Mouse (Mus musculus) left cerebral cortex, adult 8-10 months (tissue): Measurements from ENCODE around the gene Fbxl19. TPM values are rescaled to one million over a fixed set of nuclear protein-coding genes. Genes with fewer than 3 reads are reported as not detected.
A peak's percentile ranks its signal among the peaks of the same experiment; 100 is the strongest.

Source experiments
- DNase-seq, 2 experiments: peaks; one replicate each; pipeline ENCODE4 v3.0.0; 2022; ENCODE audit warnings: low spot score in 2 of 2
- microRNA-seq, 2 experiments: library from miRNA; unstranded; fragments of <30 nt; microRNA quantifications; one replicate each; pipeline ENCODE4 v1.2.0; 2022
- total RNA-seq, 4 experiments: library from RNA; stranded (reverse); gene quantifications; 2 replicates each; pipeline ENCODE4 v1.2.4; 2022

Fbxl19 gene
- total RNA-seq, 4 experiments from 2014 or later: 59.3 to 68.5 (median 63.5) TPM

DNA sequence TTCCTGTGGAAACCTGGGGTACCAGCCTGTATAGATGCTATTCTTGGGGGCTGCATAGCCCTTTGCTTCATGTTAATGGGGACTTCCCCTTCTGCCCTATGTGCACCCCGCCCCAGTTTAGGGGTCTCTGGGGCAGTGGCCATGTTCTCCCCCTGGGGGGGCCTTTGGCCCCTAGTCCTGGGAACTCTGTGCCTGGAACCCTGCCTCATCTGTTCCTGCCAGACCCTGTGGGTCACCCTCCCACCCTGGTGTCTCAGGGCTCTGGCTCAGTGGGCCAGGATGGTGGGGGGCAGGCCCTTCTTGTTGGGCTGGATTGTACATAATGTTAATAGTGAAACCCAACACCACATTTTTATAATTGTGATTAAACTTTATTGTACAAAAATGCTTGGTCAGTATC is 55.4 kb downstream of the Fbxl19 start:
- peak in 1 of 2 experiments; percentile 10 for DNase-seq

DNA sequence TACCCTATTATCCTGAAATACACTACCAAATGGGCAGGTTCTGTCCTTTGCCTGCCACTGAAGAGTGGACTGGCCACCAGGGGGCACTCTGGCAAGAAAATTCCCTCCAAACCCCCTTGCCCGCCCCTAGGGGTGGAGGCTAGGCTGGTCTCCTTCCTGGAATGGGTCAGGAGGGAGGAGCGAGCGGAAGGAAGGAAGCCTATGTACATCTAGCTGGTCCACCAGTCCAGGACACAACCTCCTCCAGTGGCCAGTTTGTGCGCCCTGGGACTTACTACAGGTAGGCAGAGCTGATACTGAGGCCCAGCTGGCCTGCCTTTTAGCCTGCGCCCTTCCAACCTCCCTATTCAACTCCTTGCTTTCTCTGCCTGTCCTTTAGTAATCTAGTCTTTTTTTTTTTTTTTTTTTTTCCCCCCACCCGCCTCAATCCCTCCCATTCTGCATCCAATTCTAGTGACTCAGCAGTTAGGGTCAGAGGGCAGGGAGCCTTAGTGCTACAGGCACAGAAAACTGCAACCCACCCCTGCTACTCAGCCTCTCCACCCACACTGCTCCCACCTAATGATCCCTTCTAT is 56.2 kb downstream of the Fbxl19 start, which contains the start of gene Hsd3b7:
Hsd3b7 (plus strand) TSS at position 170 of the 575 bp plus-strand sequence.
- peak; percentile 76 to 86 for DNase-seq

DNA sequence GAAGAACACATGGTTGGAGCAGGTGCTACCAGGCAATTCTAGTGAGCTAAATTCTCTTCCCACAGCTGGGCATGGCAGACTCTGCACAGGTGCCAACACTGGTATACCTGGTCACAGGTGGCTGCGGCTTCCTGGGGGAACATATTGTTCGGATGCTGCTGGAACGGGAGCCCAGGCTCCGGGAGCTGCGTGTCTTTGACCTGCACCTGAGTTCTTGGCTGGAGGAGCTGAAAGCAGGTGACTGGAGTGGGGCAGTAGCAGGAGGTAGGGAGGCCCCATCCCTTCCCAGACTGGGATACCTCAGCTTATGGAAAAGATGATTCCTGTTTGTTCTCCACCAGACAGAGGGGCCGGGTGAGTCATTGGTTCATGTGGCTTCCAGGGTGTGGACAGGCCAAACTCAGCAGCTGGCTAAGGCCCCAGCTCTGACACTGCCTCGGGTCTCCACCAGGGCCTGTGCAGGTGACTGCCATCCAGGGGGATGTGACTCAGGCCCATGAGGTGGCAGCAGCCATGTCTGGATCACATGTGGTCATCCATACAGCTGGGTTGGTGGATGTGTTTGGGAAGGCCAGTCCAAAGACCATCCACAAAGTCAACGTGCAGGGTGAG is 56.8 kb downstream of the Fbxl19 start:
- DNase-seq: peak in 1 of 2 experiments; percentile 46

DNA sequence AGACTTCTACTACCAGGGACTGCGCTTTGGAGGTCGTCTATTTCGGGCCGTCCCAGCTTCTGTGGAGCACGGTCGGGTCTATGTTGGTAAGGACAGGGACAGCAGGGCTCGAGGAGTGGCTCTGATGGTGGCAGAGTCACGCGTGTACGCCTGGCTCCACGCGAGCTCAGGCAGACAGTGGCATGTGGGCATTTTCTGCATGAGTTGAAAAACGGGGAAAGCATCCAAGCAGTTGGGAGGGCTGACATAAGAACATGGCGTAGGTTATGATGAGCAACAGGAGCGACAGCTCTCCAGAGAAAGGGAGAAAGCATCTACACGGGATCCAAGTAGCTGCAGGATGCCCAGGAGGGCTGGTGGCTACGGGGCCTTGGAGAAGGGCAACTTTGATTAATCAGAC is 58.0 kb downstream of the Fbxl19 start:
- peak in 1 of 2 experiments; percentile 42 for DNase-seq

DNA sequence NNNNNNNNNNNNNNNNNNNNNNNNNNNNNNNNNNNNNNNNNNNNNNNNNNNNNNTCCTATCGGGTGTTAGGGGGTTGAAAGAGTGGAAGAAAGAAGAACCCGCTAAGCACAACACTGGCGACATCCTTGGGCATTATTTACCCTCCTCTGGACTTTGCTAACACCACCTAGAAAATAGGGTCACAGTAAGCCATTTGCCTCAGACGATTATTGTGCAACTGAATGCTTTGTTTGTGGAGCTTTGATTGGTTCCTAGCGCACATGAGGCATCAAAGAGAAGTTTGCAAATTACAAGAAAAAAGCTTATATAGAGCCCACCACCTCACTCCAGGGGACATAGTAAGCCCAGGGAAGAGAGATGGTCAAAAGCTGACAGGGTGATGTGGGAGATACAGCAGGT is 64.5 kb downstream of the Fbxl19 start:
- no peak for DNase-seq

DNA sequence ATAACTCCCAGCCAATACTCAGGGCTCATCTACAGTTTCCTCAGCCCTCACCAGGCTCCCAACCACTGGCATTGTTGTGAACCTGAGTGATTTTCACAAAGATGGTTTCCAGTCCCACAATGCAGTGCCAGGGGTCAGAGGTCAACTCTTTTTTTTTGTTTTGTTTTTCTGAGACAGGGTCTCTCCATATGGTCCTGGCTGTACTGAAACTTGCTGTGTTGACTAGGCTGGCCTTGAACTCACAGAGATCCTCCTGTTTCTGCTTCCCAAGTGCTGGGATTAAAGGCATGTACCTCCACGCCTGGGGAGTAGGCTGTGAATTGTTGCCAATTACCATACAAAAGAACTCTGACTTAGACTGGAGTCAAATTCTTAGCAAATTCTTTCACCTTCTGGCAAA is 65.5 kb downstream of the Fbxl19 start:
- no peak for DNase-seq

DNA sequence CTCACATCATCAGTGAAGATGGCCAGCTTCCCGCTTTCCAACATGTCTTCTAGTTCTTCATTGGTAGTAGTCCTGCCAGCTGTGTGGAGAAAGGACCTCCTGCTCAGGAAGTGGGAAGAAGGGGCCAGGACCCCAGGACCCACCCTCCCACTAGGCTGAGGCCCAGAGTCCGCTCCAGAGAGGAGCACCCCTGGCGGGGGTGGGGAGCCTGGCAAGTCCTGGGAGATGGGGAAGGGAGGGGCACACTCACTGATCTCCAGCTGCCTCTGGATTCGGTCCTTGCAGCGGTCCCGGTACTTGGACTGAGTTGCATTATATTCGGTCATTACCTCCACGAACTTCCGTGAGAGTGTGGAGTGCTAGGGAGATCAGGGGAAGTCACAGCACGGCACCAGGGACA is 66.3 kb downstream of the Fbxl19 start:
- no peak for DNase-seq

DNA sequence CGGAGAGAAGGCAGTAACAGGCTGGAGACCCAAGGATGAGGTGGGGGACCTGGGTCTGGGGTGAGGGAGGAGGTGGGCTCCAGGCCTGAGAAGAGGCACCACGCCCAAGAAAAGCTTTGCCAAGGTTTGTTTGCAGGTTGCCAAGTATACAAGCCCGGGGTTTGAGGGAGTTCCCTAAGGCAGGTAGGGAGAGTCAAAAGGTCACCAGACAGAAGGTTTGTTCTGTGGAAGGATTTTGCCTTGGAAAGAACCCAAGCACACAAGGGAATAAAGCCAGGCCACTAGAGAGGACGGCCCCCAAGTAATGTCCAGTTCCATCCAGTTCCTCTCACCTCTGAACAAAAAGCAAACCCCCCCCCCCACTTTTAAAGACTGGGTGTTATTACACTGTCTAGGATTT is 66.9 kb downstream of the Fbxl19 start:
- DNase-seq: no peak

DNA sequence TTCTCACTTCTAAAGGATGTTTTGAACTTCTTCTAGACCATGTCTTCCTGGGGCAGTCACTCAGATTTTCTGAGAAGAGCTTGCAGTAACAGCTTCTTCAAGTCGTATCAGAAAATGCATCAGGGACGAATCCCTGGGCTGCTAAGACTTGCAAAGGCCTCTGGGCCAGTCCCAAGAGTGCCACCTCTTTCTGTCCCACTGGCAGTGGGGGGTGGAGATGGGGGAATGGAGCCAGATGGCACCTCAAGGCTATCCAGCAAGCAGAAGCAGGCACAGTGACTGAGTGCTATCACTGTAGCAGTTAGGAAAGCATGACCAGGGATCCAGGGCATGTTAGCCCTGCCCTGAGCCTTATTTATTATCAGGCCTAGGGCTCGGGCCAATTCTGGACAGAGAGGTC is 67.9 kb downstream of the Fbxl19 start:
- no peak for DNase-seq

DNA sequence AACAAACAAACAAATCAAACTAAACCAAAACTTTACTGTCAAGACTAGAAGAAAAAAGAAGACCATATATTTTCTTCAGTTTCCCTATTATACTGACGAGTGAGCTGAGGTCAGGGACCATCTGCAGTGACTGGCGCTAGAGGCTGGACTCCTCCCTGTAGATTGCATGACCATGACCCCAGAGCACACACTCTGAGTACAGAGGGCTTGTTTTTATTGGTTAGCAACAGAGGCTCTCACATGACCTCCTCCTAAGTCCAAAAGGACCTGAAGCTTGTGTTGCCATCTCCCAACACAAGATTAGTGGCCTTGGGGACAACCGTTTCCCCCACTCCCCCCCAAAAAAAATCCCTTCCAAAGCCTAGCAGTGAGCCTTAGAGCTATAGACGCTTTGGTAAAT is 69.5 kb downstream of the Fbxl19 start:
- no peak for DNase-seq

DNA sequence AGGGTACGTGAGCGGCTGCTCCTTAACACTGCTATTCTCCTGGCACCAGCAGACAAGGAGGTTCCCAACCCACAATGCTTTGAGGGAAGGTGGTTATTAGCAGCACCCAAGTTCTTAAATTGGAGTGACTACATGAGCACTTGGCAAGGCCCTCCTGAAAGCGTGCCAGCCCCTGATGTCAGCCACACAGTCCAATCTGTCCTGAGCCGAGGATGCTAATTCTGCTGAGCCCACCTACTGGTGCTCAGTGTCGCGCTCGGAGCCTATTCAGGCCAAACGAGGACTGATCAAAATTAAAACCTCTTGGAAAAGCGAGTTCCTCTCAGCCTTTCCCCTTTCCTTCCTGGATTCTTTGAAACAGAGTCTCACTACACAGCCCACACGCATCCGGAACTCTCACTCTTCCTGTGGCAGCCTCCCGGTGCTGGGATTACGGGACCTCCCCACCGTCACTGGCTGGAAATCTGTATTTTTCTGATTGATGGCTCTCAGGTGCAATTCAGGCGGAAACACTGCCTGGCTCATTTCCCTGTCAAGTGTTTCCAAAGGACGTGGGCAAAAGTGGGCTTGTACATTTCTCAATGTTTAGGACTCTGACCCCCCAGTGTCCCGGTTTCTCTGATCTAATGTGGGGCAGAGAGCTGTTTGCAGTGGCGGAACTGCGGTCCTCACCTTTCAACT is 70.0 kb downstream of the Fbxl19 start:
- peak; percentile 63 to 82 for DNase-seq

DNA sequence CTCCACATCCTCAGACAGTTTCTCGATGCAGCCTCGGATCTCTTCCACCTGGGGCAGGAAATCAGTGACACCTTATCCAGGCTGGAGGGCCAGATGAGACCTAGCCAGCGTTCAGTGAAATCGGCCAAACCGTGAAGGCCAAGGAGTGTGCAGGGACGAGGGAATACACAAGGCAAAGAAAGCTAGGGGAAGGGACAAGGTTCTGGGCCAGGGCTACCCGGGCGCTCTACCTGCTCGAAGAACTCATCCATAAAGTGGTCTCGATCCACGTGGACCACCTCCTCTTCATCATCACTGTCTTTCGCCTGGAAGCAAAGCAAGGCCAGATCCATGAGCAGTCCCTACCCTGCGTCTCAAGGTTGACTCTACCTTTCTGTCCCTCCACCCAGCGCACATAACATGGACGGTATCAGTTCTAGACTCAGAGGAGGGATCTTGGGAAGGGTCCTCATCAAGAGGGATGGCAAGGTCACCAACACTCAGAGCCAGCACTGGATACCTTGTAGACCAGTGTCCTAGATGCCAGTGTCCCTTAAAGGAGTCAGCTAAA is 70.8 kb downstream of the Fbxl19 start:
- DNase-seq: no peak

DNA sequence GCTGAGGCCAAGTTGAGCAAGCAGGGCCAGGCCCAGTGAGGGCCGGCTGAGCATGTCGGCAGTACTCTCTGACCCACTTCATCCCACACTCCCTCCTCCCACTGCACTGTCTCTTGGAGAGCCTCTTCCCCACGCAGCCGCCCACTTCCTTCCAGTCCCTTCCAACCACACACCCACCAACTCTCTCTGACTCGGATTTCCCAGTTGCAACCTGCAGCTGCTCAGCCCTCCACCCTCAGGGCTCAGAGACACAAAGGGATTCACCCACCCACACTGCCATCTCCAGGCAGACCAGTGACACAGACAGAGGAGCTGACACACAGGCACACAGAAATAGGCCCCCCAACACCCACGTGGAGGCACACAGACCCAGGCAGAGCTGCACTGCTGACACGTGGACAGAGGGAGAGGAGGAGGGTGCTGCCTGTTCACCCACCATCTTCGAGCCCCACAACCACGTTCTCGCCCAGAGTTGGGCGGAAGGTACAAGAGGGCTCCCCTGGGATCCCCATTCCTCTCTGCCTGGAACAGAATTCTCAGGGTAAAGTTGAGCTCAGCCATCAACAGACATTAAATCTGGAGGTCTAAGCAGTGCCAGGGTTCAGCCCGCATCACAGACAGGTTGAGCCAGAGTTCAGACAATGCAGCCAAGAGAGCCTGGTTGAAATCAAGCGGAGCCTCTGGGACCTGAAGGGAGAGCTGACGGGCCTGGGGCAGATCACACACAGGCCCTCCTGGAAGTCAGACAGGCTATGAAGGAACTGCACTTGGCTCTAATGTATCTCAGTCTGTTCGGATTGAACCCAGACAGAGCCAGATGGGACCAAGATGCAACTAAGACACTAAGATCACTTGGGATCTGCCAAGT is 71.8 kb downstream of the Fbxl19 start:
- DNase-seq: peak; percentile 54 to 94

DNA sequence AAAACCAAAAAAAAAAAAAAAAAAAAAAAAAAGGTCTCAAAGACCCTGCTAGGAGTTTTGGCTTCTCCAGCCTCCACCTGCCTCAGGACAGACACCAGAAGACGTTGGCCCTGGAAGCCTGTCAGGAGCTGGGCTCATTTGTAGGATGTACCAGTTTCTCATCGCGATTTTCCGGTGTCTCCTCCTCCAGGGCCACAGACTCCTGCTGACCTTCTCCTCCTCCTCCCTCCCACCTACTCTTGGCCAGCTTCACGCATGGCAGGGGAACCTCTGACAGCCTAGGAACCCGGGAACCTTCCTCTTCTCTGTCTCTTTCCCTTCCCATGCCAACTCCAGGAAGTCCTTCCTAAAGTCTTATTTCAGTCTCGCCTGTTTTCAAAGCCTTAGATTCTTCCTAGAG is 72.7 kb downstream of the Fbxl19 start:
- DNase-seq: no peak

DNA sequence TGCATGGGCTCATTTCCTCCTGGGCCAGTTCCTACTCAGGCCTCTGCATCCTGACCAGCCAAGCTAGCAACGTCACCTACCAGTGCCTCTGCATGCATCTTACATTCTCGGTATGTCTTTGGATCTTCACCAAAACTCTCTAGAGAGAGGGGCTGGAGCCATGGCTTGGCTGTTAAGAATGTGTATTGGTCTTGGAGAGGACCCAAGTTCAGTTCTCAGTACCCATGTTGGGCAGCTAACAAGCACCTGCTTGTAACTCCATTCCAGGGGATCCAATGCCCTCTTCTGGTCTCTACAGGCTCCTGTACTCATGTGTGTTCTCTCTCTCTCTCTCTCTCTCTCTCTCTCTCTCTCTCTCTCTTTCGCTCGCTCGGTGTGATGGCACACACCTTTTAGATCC is 73.4 kb downstream of the Fbxl19 start:
- no peak for DNase-seq

Small RNA genes within 50 kb of the gene (microRNA-seq; reads per million reads assigned to microRNA genes)
- gene Mir762: 0 reads per million in 2 experiments

Other genes starting within 250 kb of the Fbxl19 start
- 100 to 1,000 TPM; 112 to 117 (median 115) TPM for gene Srcap, start 232.6 kb upstream of the Fbxl19 start, total RNA-seq
- 10 to 100 TPM; 11.1 to 12.3 (median 11.5) TPM for gene Gm42715, start 225.0 kb upstream of the Fbxl19 start, total RNA-seq
- 1 to 10 TPM in 2 of 4 experiments, under 1 TPM in 1, not detected in 1; 1.00 to 1.3 (median 1.0) TPM for gene Tmem265, start 183.2 kb upstream of the Fbxl19 start, total RNA-seq
- 10 to 100 TPM; 74.2 to 85.4 (median 81.9) TPM for gene Phkg2, start 171.2 kb upstream of the Fbxl19 start, total RNA-seq
- 10 to 100 TPM in 2 of 4 experiments, 1 to 10 TPM in 2; 7.4 to 10.5 (median 10.0) TPM for gene Ccdc189, start 155.9 kb upstream of the Fbxl19 start, total RNA-seq
- 10 to 100 TPM; 57.1 to 68.5 (median 67.5) TPM for gene Rnf40, start 155.8 kb upstream of the Fbxl19 start, total RNA-seq
- 10 to 100 TPM; 19.3 to 29.3 (median 21.9) TPM for gene Zfp629, start 128.7 kb upstream of the Fbxl19 start, total RNA-seq
- gene Bcl7c, start 35.6 kb upstream of the Fbxl19 start, total RNA-seq: 10 to 100 TPM; 31.4 to 49.5 (median 43.6) TPM
- 1 to 10 TPM; 3.1 to 6.9 (median 4.2) TPM for gene Ctf1, start 31.8 kb upstream of the Fbxl19 start, total RNA-seq
- not detected for gene Ctf2, start 12.4 kb upstream of the Fbxl19 start, total RNA-seq
- 10 to 100 TPM; 18.0 to 22.2 (median 19.5) TPM for gene Orai3, start 25.3 kb downstream of the Fbxl19 start, total RNA-seq
- gene Setd1a, start 32.1 kb downstream of the Fbxl19 start, total RNA-seq: 10 to 100 TPM; 44.7 to 48.4 (median 46.9) TPM
- gene Gm49388, start 41.1 kb downstream of the Fbxl19 start, total RNA-seq: 1 to 10 TPM; 3.9 to 6.2 (median 4.6) TPM
- gene Hsd3b7, start 56.1 kb downstream of the Fbxl19 start, total RNA-seq: 1 to 10 TPM; 4.2 to 9.7 (median 4.6) TPM
- gene Stx4a, start 79.8 kb downstream of the Fbxl19 start, total RNA-seq: 10 to 100 TPM; 62.3 to 96.9 (median 71.2) TPM
- 100 to 1,000 TPM; 444 to 479 (median 451) TPM for gene Stx1b, start 80.0 kb downstream of the Fbxl19 start, total RNA-seq
- gene Zfp646, start 131.7 kb downstream of the Fbxl19 start, total RNA-seq: 10 to 100 TPM; 29.9 to 32.8 (median 31.2) TPM
- 10 to 100 TPM; 22.7 to 25.3 (median 23.3) TPM for gene Zfp668, start 132.3 kb downstream of the Fbxl19 start, total RNA-seq
- gene Prss53, start 146.4 kb downstream of the Fbxl19 start, total RNA-seq: 1 to 10 TPM in 3 of 4 experiments, under 1 TPM in 1; 0.78 to 2.1 (median 1.4) TPM
- gene Gm21974, start 150.9 kb downstream of the Fbxl19 start, total RNA-seq: not detected
- 10 to 100 TPM; 18.5 to 31.2 (median 25.2) TPM for gene Vkorc1, start 151.1 kb downstream of the Fbxl19 start, total RNA-seq
- 10 to 100 TPM; 39.4 to 47.5 (median 44.3) TPM for gene Bckdk, start 159.5 kb downstream of the Fbxl19 start, total RNA-seq
- gene Kat8, start 168.0 kb downstream of the Fbxl19 start, total RNA-seq: 10 to 100 TPM; 25.3 to 33.8 (median 27.6) TPM
- under 1 TPM in 2 of 4 experiments, not detected in 2; 0.33 to 0.82 TPM for gene Prss8, start 185.6 kb downstream of the Fbxl19 start, total RNA-seq
- 1 to 10 TPM; 6.2 to 9.2 (median 8.0) TPM for gene Prss36, start 202.2 kb downstream of the Fbxl19 start, total RNA-seq
- gene Fus, start 222.9 kb downstream of the Fbxl19 start, total RNA-seq: 100 to 1,000 TPM; 329 to 369 (median 354) TPM
- gene Pycard, start 249.3 kb downstream of the Fbxl19 start, total RNA-seq: 10 to 100 TPM in 1 of 4 experiments, 1 to 10 TPM in 3; 2.6 to 11.7 (median 5.2) TPM